Mouse (Mus musculus) MN1 (cell line): ENCODE measurements around the gene Abr.

ENCODE experiments used
- DNase-seq: peaks from one replicate; pipeline ENCODE4 v3.0.0-alpha.2; 2016; ENCODE audit warnings: low spot score

Gene Abr

DNA sequence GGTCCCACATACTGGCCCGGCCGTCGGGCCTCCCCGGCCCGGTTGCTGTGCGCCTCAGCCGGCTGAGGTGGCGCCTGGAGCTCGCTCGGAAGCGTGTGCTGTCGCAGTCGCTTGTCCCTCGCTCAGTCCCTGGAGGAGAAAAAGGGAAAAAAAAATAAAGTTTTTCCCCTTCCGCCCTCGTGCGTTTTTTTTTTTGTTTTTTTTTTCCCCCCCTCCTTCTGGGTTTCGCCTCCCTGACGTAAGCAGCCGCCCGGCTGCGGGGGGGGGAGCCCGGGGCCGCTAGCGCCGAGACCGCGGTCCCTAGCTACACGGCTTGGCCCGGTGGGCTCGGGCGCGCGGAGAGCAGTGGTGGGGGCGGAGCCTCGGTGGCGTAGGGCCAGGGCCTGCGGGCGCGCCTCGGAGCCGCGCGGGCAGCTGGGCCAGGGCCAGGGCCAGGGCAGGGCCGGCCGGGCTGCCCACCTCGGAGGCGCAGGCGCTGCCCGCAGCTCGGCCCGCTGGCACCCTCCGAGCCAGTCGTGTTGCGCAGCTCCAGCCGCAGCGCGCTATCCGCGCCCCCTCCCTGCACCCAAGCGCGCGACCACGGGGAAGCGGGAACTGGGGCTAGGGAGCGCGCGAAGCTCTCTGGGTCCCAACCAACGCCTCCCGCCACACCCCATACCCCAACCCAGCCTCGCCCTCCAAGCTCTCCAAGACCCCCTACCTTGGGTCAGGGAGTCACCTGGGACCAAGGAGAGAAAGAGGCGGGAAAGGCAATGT, 1.3 kb upstream of the Abr start:
- DNase-seq = peak; percentile 89

GRCm38 (mm10) chr11:76622566-76623205, 572 bp upstream of the Abr start:
- DNase-seq = no peak

DNA sequence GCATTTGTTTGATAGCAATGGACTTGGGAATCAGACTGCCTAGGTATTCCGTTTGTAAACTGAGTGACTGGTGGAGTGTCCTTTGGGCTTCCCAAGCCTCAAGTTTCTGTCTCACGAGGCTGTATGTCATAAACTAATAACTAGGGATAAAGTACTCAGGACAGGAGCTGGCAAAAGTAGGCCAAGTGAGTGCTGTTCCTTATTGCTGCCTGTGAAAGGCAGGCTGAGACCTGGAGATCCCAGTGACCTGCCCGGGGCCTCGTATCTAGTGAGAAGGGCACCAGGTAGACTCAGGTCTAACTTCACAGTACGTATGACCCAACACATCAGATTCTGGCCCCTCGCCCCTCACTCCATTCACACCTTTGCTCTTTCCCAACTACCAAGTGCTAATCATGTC, 4.0 kb downstream of the Abr start:
- no peak for DNase-seq

- no peak for DNase-seq
Measured at GRCm38 (mm10) chr11:76614246-76614645, 7.9 kb downstream of the Abr start.

GRCm38 (mm10) chr11:76612638-76613104, 9.4 kb downstream of the Abr start:
- peak; percentile 85 for DNase-seq

GRCm38 (mm10) chr11:76610948-76611347, 11.2 kb downstream of the Abr start:
- DNase-seq = no peak

- no peak for DNase-seq
Measured at GRCm38 (mm10) chr11:76606521-76606920, 15.6 kb downstream of the Abr start.

GRCm38 (mm10) chr11:76599219-76599618, 22.9 kb downstream of the Abr start:
- DNase-seq = no peak

DNA sequence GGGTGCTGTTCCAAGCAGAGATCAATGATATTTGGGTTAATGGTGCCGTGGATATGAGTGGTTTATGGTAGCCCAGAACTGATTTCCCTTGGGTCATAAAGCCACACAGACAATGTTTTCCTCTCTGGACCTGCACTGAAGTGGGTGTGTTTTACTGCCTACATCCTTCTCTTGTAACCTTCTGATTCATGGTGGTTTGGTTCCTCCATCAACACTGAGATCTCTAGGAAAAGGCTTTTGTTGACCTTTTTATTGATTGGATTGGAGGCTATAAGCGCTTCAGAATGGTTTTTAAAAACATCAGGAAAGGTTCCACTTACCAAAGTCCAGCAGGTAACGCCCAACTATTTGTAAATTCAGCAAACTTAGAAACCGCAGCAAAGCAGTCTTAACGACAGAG, 23.4 kb downstream of the Abr start:
- no peak for DNase-seq

DNA sequence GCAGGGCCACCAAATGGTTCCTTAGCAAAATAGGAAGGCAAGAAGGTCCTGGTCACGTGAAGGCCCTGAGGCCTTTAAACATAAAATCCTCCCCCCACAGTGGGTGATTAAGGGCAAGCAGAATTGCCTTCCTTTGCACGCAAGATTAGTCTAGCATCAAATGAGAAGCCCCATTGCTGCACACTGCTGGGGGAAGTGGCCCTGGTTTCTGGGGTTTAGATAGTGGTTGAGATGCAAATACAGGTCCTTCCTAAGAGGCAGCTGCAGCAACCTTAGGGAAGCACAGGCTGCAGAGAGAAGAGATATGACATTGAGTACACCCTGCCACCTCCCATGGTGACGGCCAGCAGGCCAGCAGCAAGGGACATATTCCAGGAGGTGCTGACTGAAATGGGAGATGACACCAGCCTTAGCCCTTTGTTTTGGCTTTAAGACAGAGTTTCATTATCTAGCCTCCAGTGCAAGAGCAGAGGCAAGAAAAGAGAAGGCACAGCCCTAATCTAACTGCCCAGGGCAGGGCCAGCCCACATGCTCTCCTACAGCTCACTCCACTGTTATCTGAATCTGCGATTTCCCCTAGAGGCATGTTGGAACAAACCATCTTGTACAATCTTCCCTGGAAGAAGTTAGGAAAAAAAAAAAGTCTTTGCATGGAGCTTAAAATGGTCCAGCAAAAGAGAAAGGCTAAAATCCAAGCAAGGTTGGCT, 28.3 kb downstream of the Abr start:
- no peak for DNase-seq

DNA sequence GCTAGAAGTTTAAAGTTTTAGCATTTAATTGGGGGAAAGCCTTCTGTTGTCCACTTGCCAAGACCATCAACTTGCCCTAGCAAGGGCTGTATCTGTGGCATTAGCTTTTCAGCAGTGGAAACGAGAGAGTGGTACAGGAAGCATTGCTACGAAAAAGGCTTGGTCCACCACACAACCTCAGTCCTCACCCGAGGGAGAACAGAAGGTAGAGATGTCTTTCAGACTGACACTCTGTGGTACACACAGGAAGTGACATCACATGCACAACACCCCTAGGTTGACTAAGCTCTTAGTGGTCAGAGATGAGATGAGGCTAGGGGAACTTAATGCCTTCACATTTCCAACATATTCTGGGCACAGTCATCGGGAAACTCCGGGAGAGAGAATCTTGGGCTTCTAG, 32.4 kb downstream of the Abr start:
- DNase-seq = no peak

GRCm38 (mm10) chr11:76588632-76589485, 33.3 kb downstream of the Abr start:
- peak; percentile 56 for DNase-seq

DNA sequence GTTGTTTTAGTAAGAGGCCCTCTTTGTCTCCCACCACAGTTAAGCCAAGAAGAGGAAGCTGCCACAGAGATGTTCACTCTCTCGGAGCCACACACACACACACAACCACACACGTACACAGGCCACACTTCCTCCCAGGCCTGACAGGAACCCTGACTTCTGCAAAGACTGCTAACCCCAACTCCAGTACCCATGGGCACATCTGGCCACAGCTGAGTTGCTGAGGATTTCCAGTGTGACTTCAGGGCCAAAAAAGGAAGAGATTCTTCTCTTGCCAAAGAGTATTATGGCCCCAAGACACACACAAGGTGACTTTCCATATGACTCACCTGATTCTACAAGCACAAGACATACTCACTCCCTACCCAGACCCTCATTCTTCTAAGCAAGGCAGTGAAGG, 34.1 kb downstream of the Abr start:
- no peak for DNase-seq

DNA sequence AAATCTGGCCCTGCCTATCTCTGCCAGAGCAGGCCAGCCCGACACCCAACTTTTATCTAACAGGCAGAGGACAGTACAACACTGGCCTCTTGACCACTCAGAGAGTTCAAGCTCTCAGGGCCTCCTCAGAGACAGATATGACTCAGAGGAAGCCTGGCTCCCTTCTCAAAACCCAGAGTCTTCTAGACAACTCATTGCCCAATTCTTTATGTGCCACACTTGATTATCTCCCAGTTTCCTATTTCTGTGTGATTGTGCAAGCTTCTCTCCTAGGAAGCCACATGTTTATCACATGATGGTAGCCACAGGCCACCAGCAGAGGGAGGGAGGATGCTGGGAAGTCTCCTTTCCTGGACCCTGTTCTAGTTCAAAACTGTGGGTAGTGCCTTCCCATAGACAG, 34.8 kb downstream of the Abr start:
- peak; percentile 65 for DNase-seq

- no peak for DNase-seq
Measured at GRCm38 (mm10) chr11:76586119-76586518, 36.0 kb downstream of the Abr start.

DNA sequence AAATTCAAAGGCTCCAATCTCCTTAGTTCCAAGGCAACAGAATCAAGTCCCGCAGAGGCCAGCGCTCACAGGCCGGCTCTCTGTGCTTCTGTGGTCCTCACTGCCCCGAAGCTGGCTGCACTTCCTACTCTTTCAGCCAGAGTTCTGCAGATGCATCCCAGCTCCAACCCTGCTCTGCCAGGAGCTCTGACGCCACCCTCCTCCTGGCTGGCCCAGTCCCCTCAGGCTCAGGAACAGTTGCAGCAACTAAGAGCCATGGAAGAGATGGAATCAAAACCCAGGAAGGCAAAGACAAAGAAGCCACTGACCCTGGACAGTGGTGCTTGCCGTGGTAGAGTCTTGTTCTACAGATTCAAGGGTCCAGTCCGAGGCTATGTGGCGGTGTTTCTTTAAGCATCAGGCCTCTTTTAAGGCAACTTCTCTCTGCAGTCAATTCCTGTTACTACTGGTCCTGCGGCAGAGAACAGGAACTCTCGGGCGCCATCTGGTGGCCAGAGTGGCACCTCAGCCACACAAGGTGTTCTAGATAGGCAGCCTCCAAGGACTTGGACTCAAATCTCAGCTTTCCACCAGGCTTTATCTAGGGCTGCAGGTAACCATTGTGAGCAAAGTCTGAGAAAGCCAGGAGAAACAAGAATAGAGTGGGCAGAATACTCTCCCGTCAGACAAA, 44.4 kb downstream of the Abr start:
- DNase-seq = peak; percentile 91

DNA sequence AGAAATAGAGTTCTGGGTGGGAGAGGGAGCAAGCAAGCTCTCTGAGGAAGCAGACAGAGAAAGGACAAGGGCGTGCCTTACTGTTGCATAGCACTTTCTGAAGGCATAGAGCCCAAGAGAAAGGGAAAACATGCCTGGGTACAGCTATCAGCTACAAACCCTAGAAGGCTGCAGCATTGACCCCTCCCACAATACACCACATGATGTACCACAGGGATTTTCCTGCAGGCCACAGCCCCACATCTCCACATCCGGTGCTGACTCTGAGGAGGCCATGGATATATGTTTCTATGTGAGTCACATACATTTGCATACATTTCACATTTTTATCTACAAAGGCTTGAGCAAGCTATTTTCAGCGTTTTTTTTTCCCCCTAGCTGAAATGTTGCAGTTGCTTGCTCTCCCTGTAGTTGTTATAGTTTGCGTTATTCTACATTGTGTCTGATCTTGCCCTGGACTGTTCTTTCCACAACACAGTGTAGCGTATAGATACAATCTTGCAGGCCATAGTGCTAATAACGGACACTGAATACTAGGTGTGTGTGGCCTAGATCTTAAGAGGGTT, 49.2 kb downstream of the Abr start:
- no peak for DNase-seq

- DNase-seq = no peak
Measured at GRCm38 (mm10) chr11:76571613-76571929, 50.5 kb downstream of the Abr start.

DNA sequence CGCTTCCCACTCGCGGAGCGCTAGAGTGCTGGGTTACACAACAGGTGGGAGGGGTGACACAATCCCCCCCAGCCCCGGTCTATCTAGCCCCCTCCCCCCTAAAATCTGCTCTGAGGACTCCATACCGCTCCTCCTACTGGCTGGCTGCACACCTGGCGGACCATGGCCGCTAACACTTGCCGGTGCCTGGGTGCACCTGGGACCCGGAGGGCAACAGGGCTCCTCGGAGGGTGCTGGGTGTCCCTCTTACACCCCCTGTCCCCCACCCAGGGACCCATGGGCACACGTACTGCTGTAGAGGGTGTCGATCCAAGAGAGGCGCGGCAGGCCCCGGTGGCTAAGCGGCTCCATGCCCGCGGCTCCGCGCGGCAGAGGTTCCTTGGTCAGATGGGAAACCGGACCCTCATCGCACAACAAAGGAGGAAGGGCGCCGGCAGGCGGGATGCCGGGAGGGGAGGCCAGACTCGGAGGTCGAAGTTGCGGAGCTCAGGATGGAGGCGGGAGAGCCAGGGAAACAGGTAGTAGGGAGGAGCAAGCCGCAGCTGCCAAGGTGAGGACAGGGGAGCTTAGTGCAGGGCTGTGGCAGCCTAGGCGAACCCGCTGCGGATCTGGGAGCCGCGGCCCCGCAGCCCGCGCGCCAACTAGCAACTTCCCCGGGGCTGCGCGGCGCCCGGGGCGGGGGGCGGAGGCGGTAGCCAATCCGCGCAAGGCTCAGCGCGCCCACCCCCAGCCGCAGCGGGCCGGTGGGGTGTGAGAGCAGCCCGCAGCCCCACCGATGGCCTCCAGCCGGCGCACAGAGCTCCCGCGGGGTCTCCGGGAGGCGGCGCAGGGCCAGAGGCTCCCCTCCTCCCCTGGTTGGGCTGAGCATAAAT, 51.1 kb downstream of the Abr start:
- DNase-seq = no peak

- DNase-seq = no peak
Measured at GRCm38 (mm10) chr11:76570201-76570731, 51.8 kb downstream of the Abr start.
